Mouse (Mus musculus): ENCODE results near the gene Zfr2.

GRCm38 (mm10) chr10:81204137-81204536 is 28.8 kb upstream of the Zfr2 start:
- TF ChIP-seq CTCF (IDR thresholded peaks at IDR 0.05; ENCODE audit: control insufficient read depth, insufficient read depth, insufficient replicate concordance, low read depth, low read length) = no peak
- TF ChIP-seq POLR2A (IDR thresholded peaks at IDR 0.05; ENCODE audit: control insufficient read depth, low read depth, low read length) = no peak

All from testis, adult 2 months (tissue).